Mouse (Mus musculus) megakaryocyte, embryonic 14.5 days (primary cell): ENCODE results near the gene Cd320.

ENCODE experiments used
- FLI1 ChIP-seq: IDR thresholded peaks from 2 replicates; pipeline ENCODE4 v1.6.1; 2012; ENCODE audit warnings: low read length, inconsistent platforms, mixed read lengths
- GATA1 ChIP-seq: IDR thresholded peaks from 3 replicates; pipeline ENCODE4 v1.6.1; 2012; ENCODE audit warnings: mixed read lengths, low read length, inconsistent platforms, borderline replicate concordance

DNA sequence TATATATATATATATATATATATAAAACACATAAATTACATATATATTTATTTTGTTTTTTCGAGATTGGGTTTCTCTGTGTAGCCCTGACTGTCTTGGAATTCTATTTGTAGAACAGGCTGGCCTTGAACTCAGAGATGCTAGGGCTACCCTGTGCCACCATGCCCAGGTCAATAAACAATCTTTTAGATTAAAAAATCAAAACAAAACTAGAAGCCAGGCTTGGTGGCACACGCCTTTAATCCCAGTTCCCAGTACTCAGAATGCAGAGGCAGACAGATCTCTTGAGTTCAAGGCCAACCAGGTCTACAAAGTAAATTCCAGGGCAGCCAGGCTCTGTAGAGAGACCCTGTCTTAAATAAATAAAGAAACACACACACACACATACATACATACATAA, 48.5 kb downstream of the Cd320 start:
- TF ChIP-seq GATA1: no peak
- TF ChIP-seq FLI1: no peak
